Mouse (Mus musculus): ENCODE results near the gene Olfr272.

Olfr272 gene

DNA sequence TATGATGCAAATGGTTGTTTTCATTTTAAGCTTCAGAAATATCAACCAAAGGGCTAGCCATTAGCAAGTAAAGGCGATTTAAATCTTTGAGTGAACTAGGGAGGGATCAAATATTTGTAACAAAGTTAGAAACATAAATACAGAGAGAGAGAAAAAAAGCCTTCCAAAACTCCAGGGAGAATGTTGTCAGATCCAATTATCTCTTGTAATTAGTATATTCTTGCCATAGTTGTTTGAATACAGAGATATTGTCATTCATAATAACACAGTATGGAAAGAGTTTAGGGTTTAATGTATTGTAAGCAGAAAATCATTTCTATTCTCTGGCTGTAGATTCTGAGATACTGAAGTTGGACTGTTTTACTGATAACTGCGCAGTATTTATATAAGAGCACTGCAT is at the start of gene Olfr272:
Olfr272 (minus strand) TSS at position 101 of the 400 bp plus-strand sequence.
- no peak for DNase-seq

DNA sequence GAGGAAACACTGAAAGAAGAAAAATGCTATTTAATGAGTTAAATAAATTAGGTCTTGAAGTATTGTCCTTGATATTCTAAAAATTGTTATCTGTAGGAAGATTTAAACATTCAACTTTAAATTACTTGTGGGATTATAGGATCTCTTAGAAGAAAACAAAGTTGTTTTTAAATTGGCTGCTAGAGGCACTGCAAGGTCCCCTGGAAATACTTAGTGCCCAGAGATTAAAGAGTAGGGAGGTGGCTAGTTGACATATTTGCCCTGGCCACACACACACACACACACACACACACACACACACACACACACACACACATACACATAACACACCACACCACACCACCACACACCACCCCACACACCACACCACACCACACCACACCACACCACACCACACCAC is 45.3 kb upstream of the Olfr272 start, which contains the start of gene Olfr270:
Olfr270 (plus strand) TSS at position 301 of the 400 bp plus-strand sequence.
- DNase-seq: no peak

- DNase-seq: no peak
Measured at GRCm38 (mm10) chr4:52958693-52959092, 39.7 kb upstream of the Olfr272 start.

- DNase-seq: no peak
Measured at GRCm38 (mm10) chr4:52949005-52949404, 30.0 kb upstream of the Olfr272 start.

DNA sequence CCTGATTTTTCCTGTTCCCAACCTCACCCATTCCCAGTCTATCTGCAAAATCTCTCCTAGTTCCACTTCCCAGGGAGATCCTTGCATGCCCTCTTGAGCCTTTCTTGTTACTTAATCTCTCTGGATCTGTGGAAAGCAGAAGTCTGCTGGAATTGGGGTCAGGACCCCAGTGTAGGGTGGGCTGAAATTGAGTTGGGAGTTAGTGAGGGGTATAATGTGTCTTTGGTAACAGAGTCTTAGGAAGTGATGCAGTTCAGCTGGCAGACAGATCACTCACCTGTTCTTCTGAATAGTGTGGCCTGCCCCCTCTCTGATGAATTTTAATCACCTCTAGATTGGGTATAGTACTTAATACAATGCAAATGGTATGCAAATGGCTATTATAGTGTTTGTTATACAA is 27.7 kb upstream of the Olfr272 start:
- DNase-seq: no peak

DNA sequence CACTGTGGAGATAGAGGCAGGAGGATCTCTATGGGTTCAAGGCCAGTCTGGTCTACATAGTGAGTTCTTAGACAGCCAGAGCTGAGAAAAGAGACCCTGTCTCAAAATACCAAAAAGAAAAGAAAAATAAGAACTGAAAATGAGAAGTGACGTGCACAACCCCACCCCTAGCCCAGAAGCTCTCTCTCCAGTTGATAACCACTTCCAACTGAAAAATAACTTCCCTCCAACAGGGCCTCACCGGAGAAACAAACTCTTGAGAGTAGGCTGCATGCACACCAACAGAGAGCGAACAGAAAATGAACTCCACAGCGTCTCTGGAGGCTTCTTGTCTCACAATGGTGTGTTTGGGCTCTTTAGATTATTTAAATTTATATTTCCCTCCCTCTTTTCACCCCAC is 11.5 kb upstream of the Olfr272 start:
- no peak for DNase-seq

- DNase-seq: no peak
Measured at GRCm38 (mm10) chr4:52917311-52917688, 1.7 kb downstream of the Olfr272 start.

DNA sequence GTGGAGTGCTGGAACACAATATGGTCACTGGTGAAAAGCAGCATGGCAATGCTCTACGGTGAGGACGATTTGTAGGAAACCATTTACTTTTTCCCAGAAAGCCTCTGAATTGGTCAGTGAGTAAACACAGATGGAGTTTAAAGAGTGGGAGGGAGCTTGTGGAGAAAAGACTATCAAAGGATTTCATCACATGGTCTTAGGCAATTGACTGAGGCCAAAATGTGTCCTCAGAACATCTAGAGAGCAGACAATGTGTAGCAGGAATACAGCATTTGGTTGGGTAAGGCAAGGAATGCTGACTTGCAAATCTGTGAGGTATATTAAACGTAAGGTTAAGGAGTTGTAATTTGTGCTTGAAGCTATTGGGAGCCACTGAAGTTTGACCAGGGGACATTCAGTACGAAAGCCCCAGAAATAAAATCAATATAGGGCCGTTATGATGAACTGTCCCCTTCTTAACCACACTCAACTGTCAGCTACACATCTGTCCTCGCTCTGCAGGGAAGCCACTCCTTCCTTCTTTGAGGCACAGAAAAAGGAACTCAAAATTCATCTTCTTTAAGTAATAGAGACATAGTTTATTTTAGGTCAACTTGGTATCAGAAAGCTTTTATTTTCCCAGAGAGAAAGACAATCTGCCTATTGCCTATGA is 2.2 kb downstream of the Olfr272 start:
- DNase-seq: no peak

- DNase-seq: no peak
Measured at GRCm38 (mm10) chr4:52912409-52912808, 6.6 kb downstream of the Olfr272 start.

GRCm38 (mm10) chr4:52909542-52909941 is 9.4 kb downstream of the Olfr272 start:
- DNase-seq: no peak

GRCm38 (mm10) chr4:52864156-52864555 is 54.8 kb downstream of the Olfr272 start:
- no peak for DNase-seq

All from lung, adult 18-20 months (tissue).